Mouse (Mus musculus): ENCODE data around the gene 1700012B09Rik. TPM values are rescaled to one million over a fixed set of nuclear protein-coding genes. Genes with fewer than 3 reads are reported as not detected.

The 1700012B09Rik gene
- polyA plus RNA-seq, 1 experiment from 2014 or later = 0.36 TPM

DNA sequence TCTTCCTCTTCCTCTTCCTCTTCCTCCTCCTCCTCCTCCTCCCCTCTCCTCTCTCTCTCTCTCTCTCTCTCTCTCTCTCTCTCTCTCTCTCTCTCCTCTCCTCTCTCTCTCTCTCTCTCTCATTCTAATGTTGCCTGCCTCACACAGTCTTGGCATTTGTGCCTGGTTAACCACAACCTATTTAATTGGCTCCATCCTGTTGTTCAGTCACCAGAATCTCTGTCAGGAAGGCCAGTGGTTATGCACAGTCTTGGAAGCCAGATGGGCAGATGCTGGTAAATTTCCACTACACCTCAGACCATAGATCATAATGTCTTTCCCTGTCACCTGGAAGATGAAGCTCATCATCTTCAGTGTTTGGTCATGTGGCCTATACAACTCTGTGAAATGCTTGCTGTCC, 11.6 kb downstream of the 1700012B09Rik start:
- H3K4me3 ChIP-seq = no peak overlapping the region
- no peak overlapping the region for H3K27ac ChIP-seq
- no peak for ATAC-seq (ENCODE audit: insufficient number of reproducible peaks, insufficient read depth, low FRiP score, low TSS enrichment)
- H3K9me3 ChIP-seq = no peaks in the 10 kb centered on the region
- H3K27me3 ChIP-seq = no peaks in the 10 kb centered on the region
- H3K4me2 ChIP-seq (replicated peaks) = no peak overlapping the region
- H3K36me3 ChIP-seq = no peaks in the 10 kb centered on the region
- H3K9ac ChIP-seq = no peak overlapping the region
- no peaks in the 10 kb centered on the region for H3K4me1 ChIP-seq

DNA sequence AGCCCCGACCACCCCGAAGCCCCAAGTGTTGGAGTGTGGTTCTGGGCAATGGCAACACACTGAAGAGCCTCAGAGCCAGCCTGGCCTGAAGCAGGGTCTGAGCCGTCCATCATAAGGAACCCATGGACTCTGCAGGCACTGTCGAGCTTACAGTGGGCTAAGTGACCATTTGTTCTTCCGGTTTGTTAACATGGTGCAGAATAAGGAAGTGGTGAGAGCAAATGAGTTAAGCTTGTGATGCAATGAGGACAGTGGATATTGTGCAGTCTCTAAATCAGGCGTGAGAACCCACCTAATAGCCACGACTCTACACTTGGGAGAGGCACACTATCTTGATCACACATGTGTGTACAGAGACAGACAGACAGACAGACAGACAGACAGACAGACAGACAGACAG, 12.2 kb downstream of the 1700012B09Rik start:
- H3K4me1 ChIP-seq = no peaks in the 10 kb centered on the region
- no peak for ATAC-seq (ENCODE audit: insufficient number of reproducible peaks, insufficient read depth, low FRiP score, low TSS enrichment)
- 73% methylated on average over 7 of the region's 7 CpGs for WGBS

DNA sequence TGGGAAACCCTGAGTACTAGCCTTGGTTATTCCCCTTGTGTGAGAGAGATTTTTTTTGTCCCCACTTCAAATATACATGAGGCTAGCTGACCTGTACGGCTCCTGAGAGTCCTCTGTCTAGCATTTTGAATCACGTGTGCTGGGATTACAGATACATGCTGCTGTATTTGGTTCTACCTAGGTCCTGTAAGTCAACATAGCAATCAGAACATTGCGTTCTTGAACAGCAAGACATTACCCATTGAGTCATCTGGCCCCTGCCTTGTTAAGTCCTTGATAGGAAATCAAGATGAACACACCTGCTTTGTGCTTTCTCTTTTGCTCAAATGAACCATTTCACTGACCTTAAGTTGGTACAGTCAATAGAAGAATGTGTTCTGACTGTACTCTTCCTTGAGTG, 16.4 kb downstream of the 1700012B09Rik start:
- H3K36me3 ChIP-seq = no peaks in the 10 kb centered on the region
- H3K9ac ChIP-seq = no peak overlapping the region
- WGBS = 81% methylated on average over 3 of the region's 3 CpGs
- peaks cover 9% of the 10 kb centered on the region for H3K27me3 ChIP-seq
- no peak overlapping the region for H3K4me2 ChIP-seq (replicated peaks)
- no peak overlapping the region for H3K27ac ChIP-seq
- peaks cover 4% of the 10 kb centered on the region; the same call in 1 of the 2 replicates for H3K4me1 ChIP-seq
- no peak for ATAC-seq (ENCODE audit: insufficient number of reproducible peaks, insufficient read depth, low FRiP score, low TSS enrichment)
- no peak overlapping the region for H3K4me3 ChIP-seq
- H3K9me3 ChIP-seq = no peaks in the 10 kb centered on the region

More for the DNA sequence above, 12.2 kb downstream of the 1700012B09Rik start:
- no peaks in the 10 kb centered on the region for H3K36me3 ChIP-seq
- H3K9ac ChIP-seq = no peak overlapping the region
- H3K27me3 ChIP-seq = no peaks in the 10 kb centered on the region
- H3K4me3 ChIP-seq = no peak overlapping the region
- no peak overlapping the region for H3K27ac ChIP-seq
- no peaks in the 10 kb centered on the region for H3K9me3 ChIP-seq
- no peak overlapping the region for H3K4me2 ChIP-seq (replicated peaks)

DNA sequence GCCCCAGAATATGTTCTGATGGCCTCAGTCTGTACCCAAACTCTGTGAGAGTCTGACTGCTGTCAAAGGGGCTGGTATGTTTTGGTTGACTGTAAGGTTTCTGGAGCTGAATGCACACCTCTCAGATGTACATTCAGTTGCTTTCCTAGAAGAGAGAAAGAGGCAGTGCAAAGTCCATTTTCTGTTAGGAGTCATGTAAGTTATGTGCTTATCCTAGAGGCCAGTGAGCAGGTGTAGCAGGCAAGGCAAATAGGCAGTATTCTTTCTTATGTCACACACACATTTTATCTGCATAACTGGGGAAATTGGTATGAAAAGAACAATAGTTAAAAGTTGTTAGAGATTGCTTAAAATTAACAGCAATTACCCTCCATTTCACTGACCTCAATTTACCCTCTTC, 16.9 kb downstream of the 1700012B09Rik start:
- Histone ChIP-seq H3K9ac (no peak overlapping the region), H3K4me3 (no peak overlapping the region), H3K27ac (no peak overlapping the region), H3K9me3 (no peaks in the 10 kb centered on the region), H3K4me2 (replicated peaks) (no peak overlapping the region), H3K4me1 (peaks cover 4% of the 10 kb centered on the region; the same call in 1 of the 2 replicates), H3K36me3 (no peaks in the 10 kb centered on the region), H3K27me3 (peaks cover 9% of the 10 kb centered on the region)
- ATAC-seq (ENCODE audit: insufficient number of reproducible peaks, insufficient read depth, low FRiP score, low TSS enrichment) = no peak

DNA sequence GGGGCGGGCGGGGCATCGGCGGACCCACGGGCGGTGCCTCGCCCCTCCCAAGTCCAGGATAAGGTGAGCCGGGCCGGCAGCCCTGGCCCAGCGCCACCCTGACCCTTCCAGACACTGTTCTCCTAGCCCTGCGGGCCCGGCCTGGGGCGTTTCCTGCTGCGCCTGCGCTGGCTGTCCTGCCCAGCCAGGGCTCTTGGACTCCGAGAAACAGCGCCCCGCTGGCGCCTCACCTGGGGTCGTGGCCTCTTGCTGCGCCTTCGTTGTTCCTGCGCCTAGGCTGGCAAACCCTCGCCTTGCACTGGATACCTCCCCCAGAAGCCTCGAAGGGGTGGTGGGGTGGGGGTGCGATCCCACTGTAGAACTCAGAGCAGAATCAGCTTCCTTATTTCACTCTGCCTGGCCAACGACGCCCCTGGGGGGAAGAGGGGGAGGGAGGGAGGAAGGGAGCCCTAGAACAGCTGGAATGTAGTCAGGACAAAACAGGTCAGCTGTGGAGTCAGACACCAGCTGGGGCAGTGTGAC, 18.8 kb downstream of the 1700012B09Rik start, which contains the start of gene Fut4:
TSS of gene Fut4 (minus strand) at position 393 of the 522 bp plus-strand sequence.
- H3K9ac ChIP-seq = peak within 1 kb of the TSS; percentile 47
- H3K4me3 ChIP-seq = peak within 1 kb of the TSS; percentile 53
- no peak within 1 kb of the TSS for H3K27ac ChIP-seq
- WGBS = under 1% methylated on average over 27 of the region's 28 CpGs
- peaks cover 5% of the 10 kb centered on the region; the same call in 1 of the 2 replicates for H3K4me1 ChIP-seq
- peaks cover 9% of the 10 kb centered on the region for H3K27me3 ChIP-seq
- peak within 1 kb of the TSS; percentile 81 for H3K4me2 ChIP-seq (replicated peaks)
- H3K9me3 ChIP-seq = no peaks in the 10 kb centered on the region
- H3K36me3 ChIP-seq = no peaks in the 10 kb centered on the region
- ATAC-seq (ENCODE audit: insufficient number of reproducible peaks, insufficient read depth, low FRiP score, low TSS enrichment) = peak; percentile 77

DNA sequence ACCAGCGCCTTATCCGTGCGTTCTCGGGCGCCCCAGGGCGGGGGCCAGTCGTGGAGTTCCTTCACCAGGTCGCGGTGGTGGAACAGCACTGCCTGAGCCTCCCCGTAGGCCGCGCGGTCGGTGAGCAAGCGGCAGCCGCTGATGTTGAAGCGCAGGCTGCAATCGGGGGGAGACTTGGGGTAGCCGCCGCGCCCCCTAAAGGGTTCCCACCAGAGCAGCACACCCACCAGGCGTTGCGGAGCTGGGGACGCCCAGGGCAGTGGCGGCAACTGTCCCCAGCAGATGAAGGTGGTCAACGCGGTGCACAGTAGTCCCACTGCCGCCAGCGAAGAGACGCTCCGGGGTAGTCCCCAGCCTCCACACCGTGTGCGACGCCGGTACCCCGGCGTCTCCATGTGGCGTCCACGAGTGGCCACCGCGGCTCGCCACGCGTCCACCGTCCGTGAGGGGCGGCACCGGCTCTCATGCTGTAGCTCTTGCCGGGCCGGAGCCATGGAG, 19.3 kb downstream of the 1700012B09Rik start:
- no peaks in the 10 kb centered on the region for H3K36me3 ChIP-seq
- peak overlapping the region; percentile 53 for H3K4me3 ChIP-seq
- H3K4me1 ChIP-seq = peaks cover 8% of the 10 kb centered on the region; the same call in 1 of the 2 replicates
- H3K27me3 ChIP-seq = peaks cover 9% of the 10 kb centered on the region
- peak overlapping the region; percentile 47 for H3K9ac ChIP-seq
- peak; percentile 81 for ATAC-seq (ENCODE audit: insufficient number of reproducible peaks, insufficient read depth, low FRiP score, low TSS enrichment)
- no peak overlapping the region for H3K27ac ChIP-seq
- WGBS = 2% methylated on average over 50 of the region's 50 CpGs
- H3K4me2 ChIP-seq (replicated peaks) = peak overlapping the region; percentile 81
- no peaks in the 10 kb centered on the region for H3K9me3 ChIP-seq

DNA sequence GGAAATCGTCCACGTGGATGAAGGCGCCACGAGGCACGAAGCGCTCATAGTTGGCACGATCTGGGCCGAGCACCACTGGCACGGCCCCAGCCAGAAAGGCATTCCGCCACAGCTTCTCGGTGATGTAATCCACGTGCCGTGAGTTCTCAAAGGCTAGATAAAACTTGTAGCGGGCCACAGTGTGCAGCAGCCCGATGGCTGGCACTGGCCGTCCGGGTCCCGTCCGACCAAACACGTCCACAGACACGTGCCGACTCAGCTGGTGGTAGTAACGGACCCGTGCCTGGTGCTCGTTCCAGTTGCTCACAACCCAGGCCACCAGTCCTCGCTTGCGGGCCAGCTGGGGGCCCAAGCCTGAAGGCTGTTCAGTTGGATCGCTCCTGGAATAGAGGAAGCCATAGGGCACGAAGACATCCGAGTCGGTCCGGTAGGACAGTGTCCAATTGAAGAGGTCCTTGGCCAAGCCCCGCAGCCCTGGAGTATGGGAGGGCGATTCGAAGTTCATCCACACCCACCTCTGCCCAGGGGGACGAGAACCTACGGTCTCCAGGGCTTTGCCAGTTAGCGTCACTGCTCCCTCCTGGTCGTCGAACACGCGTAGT, 19.8 kb downstream of the 1700012B09Rik start:
- 59% methylated on average over 42 of the region's 42 CpGs for WGBS
- H3K36me3 ChIP-seq = no peaks in the 10 kb centered on the region
- peak overlapping the region; percentile 53 for H3K4me3 ChIP-seq
- peak overlapping the region; percentile 81 for H3K4me2 ChIP-seq (replicated peaks)
- no peaks in the 10 kb centered on the region for H3K9me3 ChIP-seq
- peak; percentile 32; the same call in 1 of the 2 replicates for ATAC-seq (ENCODE audit: insufficient number of reproducible peaks, insufficient read depth, low FRiP score, low TSS enrichment)
- no peak overlapping the region for H3K27ac ChIP-seq
- H3K4me1 ChIP-seq = peaks cover 8% of the 10 kb centered on the region; the same call in 1 of the 2 replicates
- H3K9ac ChIP-seq = peak overlapping the region; percentile 47
- H3K27me3 ChIP-seq = peaks cover 9% of the 10 kb centered on the region

DNA sequence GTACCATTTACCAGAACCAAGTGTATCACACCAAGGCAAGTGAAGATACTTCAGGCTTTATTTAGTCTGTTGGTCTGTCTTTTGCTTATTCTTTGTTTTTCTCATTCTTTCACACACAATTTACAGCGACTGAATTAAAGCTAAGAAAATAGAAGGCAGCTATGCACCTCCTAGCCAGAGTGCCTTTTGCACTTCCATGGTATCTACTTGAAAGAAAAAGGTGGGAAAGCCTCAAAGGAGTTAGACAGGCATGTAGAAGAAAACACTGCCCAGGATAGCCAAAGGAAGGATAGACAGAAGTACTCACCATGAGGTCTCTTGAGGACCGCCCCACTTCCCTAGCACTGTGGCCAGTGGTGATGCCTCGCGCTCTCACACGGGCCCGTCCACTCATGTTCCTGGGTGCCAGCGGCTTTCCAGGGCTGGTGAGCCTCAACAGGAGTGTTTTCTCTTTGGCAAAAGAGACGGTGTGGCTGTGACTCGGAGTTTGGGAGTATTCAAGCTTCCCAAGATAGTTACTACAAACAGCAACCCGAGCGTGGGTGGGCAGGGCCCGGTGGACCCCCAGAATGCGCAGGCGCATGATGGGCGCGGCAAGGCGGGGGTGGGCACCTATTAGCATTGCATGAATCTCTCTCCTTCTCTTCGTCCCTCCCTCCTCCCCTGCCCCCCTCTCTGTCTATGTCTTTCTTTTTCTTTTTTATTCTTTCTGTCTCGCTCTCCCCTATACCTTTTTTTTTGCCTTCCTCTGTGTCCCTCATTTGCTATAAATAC, 30.5 kb downstream of the 1700012B09Rik start, which contains the start of gene Piwil4:
TSS of gene Piwil4 (minus strand) at position 583 of the 774 bp plus-strand sequence.
- no peaks in the 10 kb centered on the region for H3K36me3 ChIP-seq
- no peaks in the 10 kb centered on the region for H3K4me1 ChIP-seq
- H3K27me3 ChIP-seq = no peaks in the 10 kb centered on the region
- WGBS = 84% methylated on average over 19 of the region's 19 CpGs
- H3K27ac ChIP-seq = no peak within 1 kb of the TSS
- H3K4me2 ChIP-seq (replicated peaks) = no peak within 1 kb of the TSS
- H3K9me3 ChIP-seq = no peaks in the 10 kb centered on the region
- H3K4me3 ChIP-seq = no peak within 1 kb of the TSS
- no peak for ATAC-seq (ENCODE audit: insufficient number of reproducible peaks, insufficient read depth, low FRiP score, low TSS enrichment)
- no peak within 1 kb of the TSS for H3K9ac ChIP-seq

DNA sequence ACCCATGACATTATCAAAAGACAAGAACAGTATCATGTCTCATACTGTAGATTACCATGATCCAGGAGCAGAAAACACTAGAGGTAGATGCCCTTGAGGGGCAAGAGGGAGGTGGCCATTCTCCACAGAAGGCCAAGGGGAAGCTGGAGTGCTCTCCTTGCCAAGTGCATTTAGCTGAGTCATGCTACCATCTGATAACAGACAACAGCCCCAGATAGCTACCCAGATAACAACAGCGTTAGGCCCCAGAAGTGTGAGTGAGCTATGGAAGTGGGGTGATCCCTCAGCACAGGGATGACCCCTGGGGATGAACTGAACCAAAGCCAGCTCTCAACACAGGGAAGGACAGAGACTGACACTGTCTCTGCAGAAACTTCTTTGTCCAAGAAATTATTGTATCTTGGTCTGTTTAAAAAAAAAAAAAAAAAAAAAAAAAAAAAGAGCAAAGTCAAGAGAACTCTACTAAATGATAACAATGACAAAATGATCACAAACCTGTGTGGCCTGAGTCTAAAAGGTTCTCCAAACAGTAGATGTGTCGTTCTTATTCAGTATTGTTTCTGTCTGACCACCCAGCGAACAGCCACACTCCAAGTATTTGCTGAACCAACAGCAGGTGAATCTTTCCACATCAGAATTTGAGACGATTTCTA, 31.2 kb downstream of the 1700012B09Rik start:
- no peak overlapping the region for H3K4me2 ChIP-seq (replicated peaks)
- H3K4me1 ChIP-seq = no peaks in the 10 kb centered on the region
- H3K4me3 ChIP-seq = no peak overlapping the region
- H3K9me3 ChIP-seq = no peaks in the 10 kb centered on the region
- no peak for ATAC-seq (ENCODE audit: insufficient number of reproducible peaks, insufficient read depth, low FRiP score, low TSS enrichment)
- H3K27me3 ChIP-seq = no peaks in the 10 kb centered on the region
- H3K9ac ChIP-seq = no peak overlapping the region
- H3K27ac ChIP-seq = no peak overlapping the region
- WGBS = 83% methylated on average over 4 of the region's 4 CpGs
- no peaks in the 10 kb centered on the region for H3K36me3 ChIP-seq

DNA sequence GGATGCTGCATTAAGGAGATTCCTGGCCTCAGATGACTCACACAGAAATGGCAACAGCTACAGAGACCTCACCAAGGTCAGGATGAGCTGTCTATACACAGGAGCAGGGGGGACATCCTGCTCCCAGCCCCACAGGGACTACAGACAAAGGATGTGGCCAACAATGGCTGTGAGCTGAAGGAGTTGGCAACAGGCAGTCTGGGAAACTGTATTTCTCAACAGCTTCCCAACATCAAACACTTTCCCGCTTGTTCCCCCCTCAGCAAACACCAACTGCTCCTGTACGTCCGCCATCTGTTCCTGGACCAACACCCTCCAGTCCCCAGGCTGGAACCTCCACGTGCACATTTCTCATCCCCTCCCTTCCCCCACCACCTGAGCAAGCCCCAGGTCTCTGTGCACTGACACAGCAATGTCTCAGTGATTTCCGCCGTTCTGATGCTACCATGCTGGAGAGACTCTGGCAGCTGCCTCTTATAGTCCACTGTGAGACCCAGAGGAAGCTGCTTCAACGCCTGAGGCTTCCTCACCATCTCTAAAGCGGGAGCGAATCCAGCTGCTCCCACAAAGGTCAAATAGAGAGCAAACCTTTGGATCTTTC, 39.8 kb downstream of the 1700012B09Rik start:
- no peak overlapping the region for H3K9ac ChIP-seq
- H3K36me3 ChIP-seq = no peaks in the 10 kb centered on the region
- H3K27me3 ChIP-seq = no peaks in the 10 kb centered on the region
- no peak for ATAC-seq (ENCODE audit: insufficient number of reproducible peaks, insufficient read depth, low FRiP score, low TSS enrichment)
- H3K4me3 ChIP-seq = no peak overlapping the region
- peaks cover 7% of the 10 kb centered on the region; the same call in 1 of the 2 replicates for H3K4me1 ChIP-seq
- WGBS = 24% methylated on average over 9 of the region's 9 CpGs
- H3K27ac ChIP-seq = no peak overlapping the region
- H3K4me2 ChIP-seq (replicated peaks) = no peak overlapping the region
- no peaks in the 10 kb centered on the region for H3K9me3 ChIP-seq

DNA sequence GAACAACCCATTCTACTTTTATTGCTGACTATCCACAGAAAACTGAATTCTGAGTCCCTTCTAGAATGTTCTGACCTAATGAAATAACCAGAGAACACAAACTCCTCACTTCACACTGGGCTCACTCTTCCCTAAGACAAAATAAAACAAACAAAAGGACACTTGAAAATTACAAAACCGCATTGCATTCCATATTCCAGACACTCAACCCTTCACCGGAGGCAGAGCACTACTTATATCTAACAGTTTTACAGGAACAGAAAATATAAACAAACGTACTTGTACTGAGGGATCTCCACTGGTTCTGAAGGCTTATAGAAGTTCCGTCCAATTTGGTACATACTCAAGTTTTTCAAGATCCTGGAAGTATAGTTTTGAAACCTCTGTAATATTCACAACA, 42.5 kb downstream of the 1700012B09Rik start:
- Histone ChIP-seq H3K9me3 (no peaks in the 10 kb centered on the region), H3K9ac (no peak overlapping the region), H3K4me3 (no peak overlapping the region), H3K27ac (no peak overlapping the region), H3K36me3 (no peaks in the 10 kb centered on the region), H3K27me3 (no peaks in the 10 kb centered on the region), H3K4me1 (peaks cover 7% of the 10 kb centered on the region; the same call in 1 of the 2 replicates), H3K4me2 (replicated peaks) (no peak overlapping the region)
- 82% methylated on average over 4 of the region's 4 CpGs for WGBS
- ATAC-seq (ENCODE audit: insufficient number of reproducible peaks, insufficient read depth, low FRiP score, low TSS enrichment) = no peak
